Mouse (Mus musculus): ENCODE results near the gene Fxyd5. TPM values are rescaled to one million over a fixed set of nuclear protein-coding genes. Genes with fewer than 3 reads are reported as not detected.

The Fxyd5 gene
- total RNA-seq, 2 experiments from 2014 or later, result 28.8 to 29.2 TPM

GRCm38 (mm10) chr7:31050487-31050886 is 8.2 kb upstream of the Fxyd5 start:
- no peak for DNase-seq
- intact Hi-C loops (cut with DNase I), result no loop called here

GRCm38 (mm10) chr7:31049846-31050281 is 7.6 kb upstream of the Fxyd5 start:
- no peak for DNase-seq
- intact Hi-C loops (cut with DNase I), result loop anchor here (10.0 kb wide), 1 partner anchor 75 kb away; the partner anchor contains the start of genes Fam187b and Lsr

- intact Hi-C loops (cut with DNase I), result loop anchor here (10.0 kb wide), 1 partner anchor 74 kb away; the partner anchor contains the start of genes Fam187b and Lsr
- no peak for DNase-seq
Observed at GRCm38 (mm10) chr7:31049135-31049845, 7.0 kb upstream of the Fxyd5 start.

- intact Hi-C loops (cut with DNase I), result loop anchor here (5.0 to 10.0 kb wide), 2 partner anchors 34 to 67 kb away; partner anchors contain the start of genes Fam187b and Lsr
Observed at GRCm38 (mm10) chr7:31041662-31042315, 492 bp downstream of the Fxyd5 start.

DNA sequence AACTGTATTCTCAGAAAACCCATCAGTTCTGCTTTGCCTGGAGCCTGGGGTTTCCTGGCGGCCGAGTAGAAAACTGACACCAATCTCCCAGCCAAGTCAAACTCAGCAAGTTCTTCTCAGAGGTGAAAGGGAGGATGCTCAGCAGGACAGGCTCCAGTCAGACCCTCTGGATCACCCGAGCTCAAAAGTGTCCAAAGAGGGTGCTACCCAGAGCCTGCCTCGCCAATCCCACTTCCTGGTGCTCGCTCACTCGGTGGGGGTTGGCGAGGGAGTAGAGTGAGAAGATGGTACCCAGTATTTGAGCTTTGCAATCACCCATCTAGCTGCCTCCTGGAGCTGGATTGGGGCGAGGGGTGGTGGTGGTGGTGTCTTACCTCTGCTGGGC is 1.3 kb downstream of the Fxyd5 start:
- intact Hi-C loops (cut with DNase I), result loop anchor here (5.0 to 10.0 kb wide), 2 partner anchors 34 to 66 kb away; partner anchors contain the start of genes Fam187b and Lsr

More at GRCm38 (mm10) chr7:31041662-31042315, 492 bp downstream of the Fxyd5 start:
- DNase-seq, result peak; percentile 71 to 73

DNA sequence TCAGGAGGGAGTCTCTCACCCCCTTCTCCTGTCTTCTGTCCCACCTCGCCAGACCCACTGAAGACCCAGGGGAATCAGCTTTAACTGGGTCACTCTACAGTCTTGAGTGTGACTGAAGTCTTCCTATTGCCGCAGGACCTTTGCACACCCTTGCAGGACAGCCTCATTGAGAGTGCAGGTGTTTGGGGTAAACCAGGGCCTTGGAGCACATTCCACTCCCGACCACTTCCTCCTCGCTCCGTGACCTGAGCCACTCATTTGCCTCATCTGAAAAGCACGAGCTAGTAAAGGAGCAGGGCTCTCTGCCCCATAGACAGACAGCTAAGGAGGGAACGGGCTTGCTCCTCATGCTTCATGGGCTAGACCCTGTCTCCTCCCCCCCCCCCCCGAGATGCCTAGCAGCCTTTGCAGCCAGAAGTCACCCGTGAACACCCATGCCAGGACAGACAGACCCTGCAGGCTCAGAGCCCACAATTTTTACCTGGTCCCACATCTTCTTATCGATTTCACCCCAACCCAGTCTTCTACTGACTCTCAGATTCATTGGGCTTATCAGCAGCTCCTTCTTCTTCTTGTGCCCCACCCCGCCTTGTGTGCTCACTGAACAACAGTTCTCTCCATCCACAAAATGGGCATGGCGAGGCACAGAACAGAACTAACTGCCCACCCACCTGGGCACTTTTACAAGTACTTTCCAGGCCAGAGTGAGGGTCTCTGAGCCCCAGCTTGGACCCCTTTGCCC is 1.8 kb downstream of the Fxyd5 start:
- intact Hi-C loops (cut with DNase I), result loop anchor here (5.0 to 10.0 kb wide), 2 partner anchors 33 to 66 kb away; partner anchors contain the start of genes Fam187b and Lsr
- DNase-seq, result no peak

More for the DNA sequence above, 1.3 kb downstream of the Fxyd5 start:
- DNase-seq, result no peak

DNA sequence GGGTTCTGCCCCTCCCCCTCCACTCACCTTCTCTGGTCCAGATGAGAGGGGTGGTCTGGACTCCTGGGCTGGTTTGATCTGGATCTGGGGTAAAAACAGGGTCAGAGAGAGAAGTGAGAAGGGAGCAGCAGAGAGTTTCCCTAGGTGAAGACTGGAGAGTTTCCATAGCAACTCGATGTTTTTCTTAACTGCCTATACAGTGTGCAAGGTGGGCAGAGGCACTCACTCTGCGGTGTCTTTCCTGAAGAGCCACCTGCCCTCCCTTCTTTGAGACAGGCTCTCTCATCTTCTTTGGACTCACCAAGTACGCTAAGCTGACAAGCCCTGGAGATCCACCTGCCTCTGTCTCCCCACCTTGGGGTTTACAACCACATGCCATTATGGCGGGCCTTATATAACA is 3.3 kb downstream of the Fxyd5 start:
- intact Hi-C loops (cut with DNase I), result no loop called here
- DNase-seq, result no peak

DNA sequence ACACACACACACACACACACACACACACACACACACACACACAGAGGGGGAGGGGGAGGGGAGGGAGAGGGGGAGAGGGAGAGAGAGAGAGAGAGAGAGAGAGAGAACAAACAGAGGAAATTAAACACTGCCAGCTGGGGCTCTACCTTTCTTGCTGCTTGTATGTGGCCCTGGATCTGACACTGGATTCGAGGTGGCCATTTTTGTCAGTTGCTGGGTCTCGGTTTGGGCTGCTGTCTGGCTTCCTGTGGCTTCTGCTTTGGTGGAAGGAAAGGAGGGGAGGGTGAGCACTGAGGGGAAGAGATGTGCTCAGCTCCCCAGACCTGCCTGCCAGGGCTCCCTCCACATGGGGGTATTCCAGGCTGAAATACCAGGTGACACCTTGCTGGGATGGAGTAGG is 4.6 kb downstream of the Fxyd5 start:
- intact Hi-C loops (cut with DNase I), result no loop called here
- DNase-seq, result no peak

DNA sequence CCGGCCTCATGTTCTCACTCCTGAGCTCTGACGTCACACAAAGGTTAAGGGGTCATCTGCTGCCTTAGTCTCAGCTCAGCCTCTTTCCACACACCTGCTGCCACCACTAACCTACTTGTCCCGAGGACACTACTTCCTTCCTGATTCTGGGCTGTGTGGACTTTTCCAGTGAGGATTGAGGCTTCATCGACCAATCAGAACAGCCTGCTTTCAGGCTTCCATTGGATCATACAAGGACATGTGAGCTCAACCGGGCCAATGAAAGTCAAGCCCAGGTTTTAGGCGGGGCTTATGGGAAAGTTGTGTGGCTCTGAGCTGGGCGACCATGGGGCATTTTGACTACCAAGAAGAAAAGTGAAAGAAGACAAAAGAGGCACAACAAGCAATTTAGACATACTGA is 5.4 kb downstream of the Fxyd5 start:
- intact Hi-C loops (cut with DNase I), result no loop called here

GRCm38 (mm10) chr7:31035291-31035690 is 7.0 kb downstream of the Fxyd5 start:
- intact Hi-C loops (cut with DNase I), result no loop called here
- DNase-seq, result no peak

More for the DNA sequence above, 5.4 kb downstream of the Fxyd5 start:
- DNase-seq, result no peak

- peak in 1 of 2 experiments; percentile 20 for DNase-seq
- intact Hi-C loops (cut with DNase I), result no loop called here
Observed at GRCm38 (mm10) chr7:31034789-31035188, 7.5 kb downstream of the Fxyd5 start.

DNA sequence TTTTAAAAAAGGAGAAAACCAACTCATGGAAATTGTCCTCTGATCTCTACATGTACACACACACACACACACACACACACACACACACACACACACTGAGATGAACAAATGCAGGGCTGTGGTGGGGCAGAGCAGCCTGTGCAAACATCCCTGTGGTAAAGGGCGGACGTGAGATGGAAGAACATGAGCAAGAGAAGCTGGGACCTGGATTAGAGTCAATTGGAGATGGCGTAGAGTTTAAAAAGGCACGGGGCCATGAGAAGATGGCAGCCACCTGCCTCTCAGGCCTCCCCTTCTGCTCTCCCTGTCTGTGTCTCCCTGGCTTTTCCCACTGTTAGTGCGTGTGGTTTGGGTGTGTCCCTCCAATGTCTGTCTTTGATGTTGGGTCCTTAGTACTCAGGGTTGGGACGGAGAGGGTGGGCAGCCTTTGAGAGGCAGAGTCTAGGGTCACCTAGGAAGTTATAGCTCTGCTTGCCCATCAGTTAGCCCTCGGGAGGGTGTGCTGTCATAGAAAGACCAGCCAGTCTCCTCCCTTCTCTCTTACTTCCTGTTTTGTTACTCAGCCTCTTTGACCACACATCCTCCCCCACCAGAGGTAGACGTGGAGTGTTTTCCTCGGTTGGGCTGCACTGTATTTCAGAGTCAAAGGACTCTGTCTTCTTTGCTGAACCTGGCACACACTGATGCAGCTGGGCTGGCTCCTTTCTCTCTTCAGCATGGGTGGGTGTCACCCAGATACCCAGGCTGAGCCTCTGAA is 8.7 kb downstream of the Fxyd5 start:
- DNase-seq, result no peak
- intact Hi-C loops (cut with DNase I), result no loop called here

DNA sequence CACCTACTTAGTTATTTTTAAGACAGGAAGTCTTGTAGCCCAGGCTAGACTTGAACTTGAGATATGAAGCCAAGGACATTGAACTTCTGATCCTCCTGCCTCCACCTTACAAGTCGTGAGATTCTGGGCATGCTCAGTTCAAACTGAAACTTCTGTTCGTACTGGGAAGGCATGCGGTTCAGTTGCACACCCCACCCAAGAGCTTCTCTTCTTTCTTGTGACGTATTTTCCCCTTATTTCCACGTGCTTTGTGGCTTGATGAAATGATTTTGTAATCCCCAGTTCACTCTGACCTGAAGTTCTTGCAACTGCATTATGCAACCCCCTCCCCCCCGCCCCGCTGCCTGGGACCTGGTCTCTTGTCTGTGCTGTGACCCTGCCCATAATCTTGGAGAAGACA is 10.6 kb downstream of the Fxyd5 start:
- intact Hi-C loops (cut with DNase I), result no loop called here

DNA sequence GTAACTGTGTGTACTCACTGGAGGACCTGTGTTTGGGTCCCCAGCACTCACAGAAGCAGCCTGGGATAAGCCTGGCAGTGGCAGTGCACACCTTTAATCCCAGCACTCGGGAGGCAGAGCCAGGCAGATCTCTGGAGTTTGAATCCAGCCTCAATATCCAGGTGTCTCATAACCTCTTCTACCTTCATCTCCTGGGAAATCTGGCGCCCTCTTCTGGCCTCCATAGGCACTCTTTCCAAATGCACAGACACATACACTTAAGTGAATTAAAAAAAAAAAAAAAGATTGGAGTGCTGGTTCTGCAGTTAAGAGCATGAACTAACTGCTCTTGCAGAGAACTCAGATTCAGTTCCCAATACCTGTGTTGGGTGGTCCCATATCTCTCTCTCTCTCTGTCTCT is 11.6 kb downstream of the Fxyd5 start:
- no peak for DNase-seq
- intact Hi-C loops (cut with DNase I), result no loop called here

More for the DNA sequence above, 10.6 kb downstream of the Fxyd5 start:
- no peak for DNase-seq

- DNase-seq, result no peak
- intact Hi-C loops (cut with DNase I), result no loop called here
Observed at GRCm38 (mm10) chr7:31028609-31029008, 13.7 kb downstream of the Fxyd5 start.

GRCm38 (mm10) chr7:31017104-31017901 is 25.0 kb downstream of the Fxyd5 start:
- intact Hi-C loops (cut with DNase I), result no loop called here
- peak; percentile 22 to 36 for DNase-seq

- intact Hi-C loops (cut with DNase I), result no loop called here
- DNase-seq, result no peak
Observed at GRCm38 (mm10) chr7:31012971-31013370, 29.3 kb downstream of the Fxyd5 start.

DNA sequence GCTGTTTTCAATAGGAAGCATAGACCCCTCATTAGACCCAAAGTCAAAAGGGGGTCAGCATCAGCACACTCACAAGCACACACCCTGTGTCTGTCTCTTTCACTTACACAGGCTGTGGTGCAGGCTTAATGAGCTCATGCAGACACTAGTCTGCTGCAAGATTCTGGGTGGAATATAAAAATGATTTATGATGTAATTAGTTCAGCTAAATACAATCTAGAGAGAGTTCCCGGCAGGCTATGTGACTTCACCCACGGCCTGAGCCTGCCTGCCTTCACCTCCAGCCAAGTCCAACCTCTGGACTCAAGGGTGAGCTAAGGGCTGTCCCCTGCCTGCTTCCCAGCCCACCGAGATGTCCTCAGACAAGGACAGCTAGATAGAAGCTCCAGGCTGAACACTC is 33.4 kb downstream of the Fxyd5 start:
- intact Hi-C loops (cut with DNase I), result loop anchor here (5.0 kb wide), 1 partner anchor 33 kb away; the partner anchor contains the start of gene Fxyd5
- no peak for DNase-seq

DNA sequence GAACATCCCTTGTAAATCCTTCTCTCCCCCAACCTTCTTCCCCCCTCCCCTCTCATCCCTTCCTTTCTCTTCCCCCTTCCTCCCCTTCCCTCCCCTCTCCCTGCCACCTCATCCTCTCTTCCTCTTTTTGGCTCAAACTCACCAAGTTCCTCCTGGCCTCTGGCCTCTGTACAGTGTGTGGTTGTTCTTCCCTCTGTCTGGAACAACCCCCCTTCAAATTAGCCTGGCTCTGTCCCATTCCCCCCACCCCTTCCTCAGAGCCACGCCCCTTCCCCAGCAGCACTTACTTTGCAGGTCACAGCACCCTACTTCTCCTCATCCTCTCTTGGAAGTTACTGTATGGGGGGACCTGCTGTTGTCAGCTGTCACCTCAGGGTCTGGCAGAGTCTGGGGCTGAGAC is 34.1 kb downstream of the Fxyd5 start:
- intact Hi-C loops (cut with DNase I), result loop anchor here (5.0 kb wide), 1 partner anchor 34 kb away; the partner anchor contains the start of gene Fxyd5
- peak; percentile 9 to 12 for DNase-seq

All from heart, postnatal 14 days (tissue).